Mouse (Mus musculus) CD4-positive helper T cell, adult 2 months (primary cell): Measurements from ENCODE around the gene Afdn.
"Not testable (repeated sequence)": the region's sequence is repeated elsewhere in the genome, so short reads cannot be mapped to it uniquely, and the experiment has no call there.

Experiments used
- DNase-seq: peaks from one replicate; pipeline ENCODE4 v3.0.0-alpha.2; 2012; ENCODE audit warnings: low read depth, missing footprints, low spot score

The Afdn gene

GRCm38 (mm10) chr17:13948073-13948472 lies 187.7 kb downstream of the Afdn start, which contains the start of gene Gm7168:
Gene Gm7168 (plus strand): TSS chr17:13948373.
- not testable (repeated sequence) for DNase-seq

DNA sequence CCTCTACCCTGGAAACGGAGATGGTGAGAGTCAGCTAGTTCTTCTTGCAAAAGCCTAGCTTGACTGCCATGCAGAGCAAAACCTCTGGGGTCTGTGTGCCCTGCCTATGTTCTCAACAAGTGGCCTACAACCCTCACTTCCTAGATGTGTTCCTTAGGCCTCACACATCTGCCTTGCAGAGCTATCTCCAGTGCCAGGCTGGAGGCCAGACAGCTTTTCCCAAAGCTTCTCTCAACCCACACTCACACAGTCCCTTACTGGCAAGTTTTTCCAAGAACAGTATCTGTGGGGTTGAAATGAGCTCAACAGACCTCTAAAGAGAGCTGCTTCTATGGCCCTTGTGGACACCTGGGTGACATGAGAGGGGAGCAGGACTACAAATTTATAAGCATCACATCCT lies 191.2 kb downstream of the Afdn start:
- DNase-seq, result not testable (repeated sequence)
